ENCODE assay signal across 16 mouse cellular contexts in the genomic region with DNA sequence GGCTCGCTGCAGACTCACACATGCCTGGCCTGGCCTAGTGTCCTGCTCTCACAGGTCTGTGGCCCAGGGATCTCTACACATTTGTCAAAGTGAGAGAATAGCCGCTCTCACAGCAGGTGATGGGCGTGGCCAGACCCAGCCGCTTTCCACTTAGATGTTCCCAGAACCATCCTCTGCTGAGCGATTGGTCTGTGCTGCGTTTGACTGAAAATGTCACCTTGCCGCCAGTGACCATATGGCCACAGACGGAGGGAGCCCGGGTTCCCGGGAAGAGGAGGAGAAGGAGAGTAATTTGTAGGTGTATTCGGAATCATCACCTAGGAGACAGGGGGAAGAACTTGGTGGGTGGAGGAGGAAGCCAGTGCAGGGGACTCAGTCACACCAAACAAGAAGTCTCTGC. TPM values are rescaled to one million over a fixed set of nuclear protein-coding genes. Genes with fewer than 3 reads are reported as not detected.
"Had no signal": no experiment of that assay in that cellular context is flagged by ENCODE, and none has a peak within 500 bp of the region (broad histone marks: within the 10 kb centered on the region; RNA-seq: fewer than 3 reads in every experiment).

No protein-coding gene starts in this region.

- H3K9me3 ChIP-seq: kidney, embryonic 15.5 days; limb, embryonic 15.5 days; neural tube, embryonic 15.5 days; stomach, embryonic 15.5 days had no signal

- H3K27me3 ChIP-seq: stomach, embryonic 15.5 days had no signal

- H3K4me2 ChIP-seq: kidney, embryonic 15.5 days; limb, embryonic 15.5 days; neural tube, embryonic 15.5 days; stomach, embryonic 15.5 days had no signal

- DNase-seq: kidney, adult 18-20 months; lung, adult 18-20 months; midbrain, embryonic 14.5 days; right cerebral cortex, adult 18-20 months; thymus, postnatal 4 days had no signal

- ATAC-seq: inflammation-experienced regulatory T-cells, adult 6 months had no signal

- H3K9ac ChIP-seq: kidney, embryonic 15.5 days; limb, embryonic 15.5 days; neural tube, embryonic 15.5 days; stomach, embryonic 15.5 days had no signal

- H3K36me3 ChIP-seq: kidney, embryonic 15.5 days; limb, embryonic 15.5 days; midbrain, embryonic 10.5 days; neural tube, embryonic 15.5 days; stomach, embryonic 15.5 days had no signal

- H3K4me3 ChIP-seq: kidney, embryonic 15.5 days; left cerebral cortex, adult 2 months; limb, embryonic 15.5 days; midbrain, embryonic 10.5 days; myocyte; neural tube, embryonic 15.5 days; stomach, embryonic 15.5 days had no signal

- H3K27ac ChIP-seq: kidney, embryonic 15.5 days; left cerebral cortex, adult 2 months; limb, embryonic 15.5 days; neural tube, embryonic 15.5 days; stomach, embryonic 15.5 days had no signal

RNA-seq across cellular contexts. Expression of a gene that starts 27.4 kb away (rescaled TPM):
- total RNA-seq: layer of hippocampus, postnatal 25 days; left cerebral cortex, postnatal 25 days had no signal
- polyA plus RNA-seq: neural tube, embryonic 11.5 days had no signal
